Mouse (Mus musculus): ENCODE data around the gene Fam227a. TPM values are rescaled to one million over a fixed set of nuclear protein-coding genes. Genes with fewer than 3 reads are reported as not detected.

Gene Fam227a
- polyA plus RNA-seq, 1 experiment from 2014 or later, result 0.39 TPM

- Histone ChIP-seq H3K4me2 (no peak overlapping the region), H3K36me3 (no peaks in the 10 kb centered on the region), H3K4me3 (no peak overlapping the region), H3K9ac (no peak overlapping the region), H3K4me1 (replicated peaks) (no peaks in the 10 kb centered on the region), H3K9me3 (replicated peaks) (no peaks in the 10 kb centered on the region), H3K27me3 (no peaks in the 10 kb centered on the region), H3K27ac (no peak overlapping the region)
- WGBS, result 86% methylated on average over 2 of the region's 2 CpGs
- no peak for ATAC-seq (replicated peaks; ENCODE audit: insufficient number of reproducible peaks, insufficient read depth, low FRiP score, low read depth)
These were observed 81.8 kb downstream of the Fam227a start for GRCm38 (mm10) chr15:79576947-79577346.

DNA sequence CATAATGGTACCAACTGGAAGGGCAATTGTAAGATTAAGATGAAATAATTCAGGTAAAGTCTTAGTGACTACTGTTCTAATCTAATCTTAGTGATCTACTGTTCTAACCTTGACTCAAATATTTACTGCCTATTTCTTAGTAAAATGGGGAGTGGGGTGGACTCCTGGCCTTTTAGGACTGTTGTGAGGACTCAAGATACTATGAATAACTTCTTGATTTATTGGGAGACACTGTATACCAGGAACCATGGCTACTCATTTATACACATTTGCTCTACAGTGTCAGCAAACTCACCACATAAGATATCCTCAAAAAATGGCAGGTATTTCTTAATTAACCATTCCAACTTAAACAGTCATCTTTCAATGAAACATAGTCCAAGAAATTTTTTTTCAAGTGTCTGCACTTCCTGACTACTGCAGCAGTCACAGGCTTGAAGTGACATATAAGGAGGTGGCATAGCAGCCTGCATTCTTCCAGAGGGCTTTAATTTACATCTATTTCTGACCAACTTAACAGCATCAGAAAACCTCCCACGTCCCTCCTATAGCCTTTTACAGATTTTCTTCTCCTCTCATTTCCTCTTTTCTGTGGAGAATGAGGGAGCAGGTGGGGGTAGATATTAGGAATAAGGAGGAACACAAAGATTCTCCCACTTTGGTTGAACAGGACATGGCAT is 83.1 kb downstream of the Fam227a start:
- H3K27me3 ChIP-seq, result no peaks in the 10 kb centered on the region
- H3K36me3 ChIP-seq, result no peaks in the 10 kb centered on the region
- no peak for ATAC-seq (replicated peaks; ENCODE audit: insufficient number of reproducible peaks, insufficient read depth, low FRiP score, low read depth)
- H3K4me3 ChIP-seq, result no peak overlapping the region
- H3K9ac ChIP-seq, result no peak overlapping the region
- no peak overlapping the region for H3K27ac ChIP-seq
- H3K9me3 ChIP-seq (replicated peaks), result no peaks in the 10 kb centered on the region
- WGBS, result 33% methylated on average over 1 of the region's 1 CpGs
- H3K4me2 ChIP-seq, result no peak overlapping the region
- H3K4me1 ChIP-seq (replicated peaks), result no peaks in the 10 kb centered on the region

- 46% methylated on average over 9 of the region's 9 CpGs for WGBS
- H3K4me2 ChIP-seq, result peak overlapping the region; percentile 15
These were observed 96.3 kb downstream of the Fam227a start for GRCm38 (mm10) chr15:79562417-79562816.

DNA sequence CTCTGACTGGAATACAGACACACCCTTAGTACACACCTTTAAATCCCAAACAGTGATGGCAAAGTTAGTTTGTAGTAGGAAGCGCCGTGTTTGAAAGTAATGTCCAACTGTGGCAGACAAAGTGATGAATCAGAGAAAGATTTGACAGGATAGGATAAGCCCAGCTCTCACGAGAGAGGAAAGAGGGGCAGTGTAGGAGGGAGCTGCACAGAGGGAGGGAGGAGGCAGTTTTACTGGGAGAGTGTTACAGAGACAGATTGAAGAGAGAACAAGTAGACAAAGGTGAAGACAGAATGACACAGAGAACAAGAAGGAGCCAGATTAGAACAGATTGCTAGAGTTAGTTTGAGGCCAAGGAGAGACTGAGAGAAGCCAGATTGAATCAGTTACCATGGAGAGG is 99.1 kb downstream of the Fam227a start:
- H3K4me1 ChIP-seq (replicated peaks), result no peaks in the 10 kb centered on the region
- 66% methylated on average over 3 of the region's 3 CpGs for WGBS
- H3K4me2 ChIP-seq, result no peak overlapping the region
- no peak overlapping the region for H3K4me3 ChIP-seq
- H3K36me3 ChIP-seq, result no peaks in the 10 kb centered on the region
- no peak overlapping the region for H3K9ac ChIP-seq
- H3K27ac ChIP-seq, result no peak overlapping the region
- no peaks in the 10 kb centered on the region for H3K9me3 ChIP-seq (replicated peaks)
- no peak for ATAC-seq (replicated peaks; ENCODE audit: insufficient number of reproducible peaks, insufficient read depth, low FRiP score, low read depth)
- no peaks in the 10 kb centered on the region for H3K27me3 ChIP-seq

More at GRCm38 (mm10) chr15:79562417-79562816, 96.3 kb downstream of the Fam227a start:
- no peak for ATAC-seq (replicated peaks; ENCODE audit: insufficient number of reproducible peaks, insufficient read depth, low FRiP score, low read depth)
- no peaks in the 10 kb centered on the region for H3K4me1 ChIP-seq (replicated peaks)
- no peak overlapping the region for H3K4me3 ChIP-seq
- H3K27me3 ChIP-seq, result no peaks in the 10 kb centered on the region
- no peaks in the 10 kb centered on the region for H3K36me3 ChIP-seq
- H3K27ac ChIP-seq, result peak overlapping the region; percentile 40
- H3K9me3 ChIP-seq (replicated peaks), result no peaks in the 10 kb centered on the region
- no peak overlapping the region for H3K9ac ChIP-seq

Small RNAs within 50 kb of the gene (microRNA-seq; reads per million reads assigned to microRNA genes)
- not detected for gene Gm27903

Other genes with a start within 250 kb of the Fam227a start
- gene Csnk1e, start 203.4 kb downstream of the Fam227a start, polyA plus RNA-seq (2015; fragmentation: Nextera tagmentation; extraction: Ambion mirVana), result 74.9 and 81.9 TPM in 2 replicates
- 0.20 and 0.34 TPM in 2 replicates for gene Kcnj4, start 153.7 kb downstream of the Fam227a start, polyA plus RNA-seq (2015; fragmentation: Nextera tagmentation; extraction: Ambion mirVana)
- 62.9 and 83.1 TPM in 2 replicates for gene Kdelr3, start 142.5 kb downstream of the Fam227a start, polyA plus RNA-seq (2015; fragmentation: Nextera tagmentation; extraction: Ambion mirVana)
- gene Ddx17, start 112.2 kb downstream of the Fam227a start, polyA plus RNA-seq (2015; fragmentation: Nextera tagmentation; extraction: Ambion mirVana), result 28.5 and 34.2 TPM in 2 replicates
- 1.3 and 1.5 TPM in 2 replicates for gene Dmc1, start 53.8 kb downstream of the Fam227a start, polyA plus RNA-seq (2015; fragmentation: Nextera tagmentation; extraction: Ambion mirVana)
- gene Cby1, start 243 bp upstream of the Fam227a start, polyA plus RNA-seq (2015; fragmentation: Nextera tagmentation; extraction: Ambion mirVana), result 51.0 and 52.5 TPM in 2 replicates
- gene Tomm22, start 11.9 kb upstream of the Fam227a start, polyA plus RNA-seq (2015; fragmentation: Nextera tagmentation; extraction: Ambion mirVana), result 218 and 234 TPM in 2 replicates
- gene Josd1, start 29.0 kb upstream of the Fam227a start, polyA plus RNA-seq (2015; fragmentation: Nextera tagmentation; extraction: Ambion mirVana), result 20.6 and 24.5 TPM in 2 replicates
- 23.7 and 30.0 TPM in 2 replicates for gene Gtpbp1, start 31.9 kb upstream of the Fam227a start, polyA plus RNA-seq (2015; fragmentation: Nextera tagmentation; extraction: Ambion mirVana)
- gene Sun2, start 83.6 kb upstream of the Fam227a start, polyA plus RNA-seq (2015; fragmentation: Nextera tagmentation; extraction: Ambion mirVana), result 4.7 and 6.2 TPM in 2 replicates
- 37.2 and 46.0 TPM in 2 replicates for gene Dnal4, start 118.9 kb upstream of the Fam227a start, polyA plus RNA-seq (2015; fragmentation: Nextera tagmentation; extraction: Ambion mirVana)
- 1.8 and 3.6 TPM in 2 replicates for gene Nptxr, start 145.8 kb upstream of the Fam227a start, polyA plus RNA-seq (2015; fragmentation: Nextera tagmentation; extraction: Ambion mirVana)
- 0.27 TPM in 1 of 2 replicates, not detected in the other for gene Npcd, start 175.3 kb upstream of the Fam227a start, polyA plus RNA-seq (2015; fragmentation: Nextera tagmentation; extraction: Ambion mirVana)
- 52.1 and 65.7 TPM in 2 replicates for gene Cbx6, start 175.7 kb upstream of the Fam227a start, polyA plus RNA-seq (2015; fragmentation: Nextera tagmentation; extraction: Ambion mirVana)
- gene Apobec3, start 232.7 kb upstream of the Fam227a start, polyA plus RNA-seq (2015; fragmentation: Nextera tagmentation; extraction: Ambion mirVana), result 13.8 and 36.7 TPM in 2 replicates

Measured in heart, embryonic 15.5 days (tissue).